Mouse (Mus musculus): ENCODE results near the gene Mtmr3.

Gene Mtmr3

DNA sequence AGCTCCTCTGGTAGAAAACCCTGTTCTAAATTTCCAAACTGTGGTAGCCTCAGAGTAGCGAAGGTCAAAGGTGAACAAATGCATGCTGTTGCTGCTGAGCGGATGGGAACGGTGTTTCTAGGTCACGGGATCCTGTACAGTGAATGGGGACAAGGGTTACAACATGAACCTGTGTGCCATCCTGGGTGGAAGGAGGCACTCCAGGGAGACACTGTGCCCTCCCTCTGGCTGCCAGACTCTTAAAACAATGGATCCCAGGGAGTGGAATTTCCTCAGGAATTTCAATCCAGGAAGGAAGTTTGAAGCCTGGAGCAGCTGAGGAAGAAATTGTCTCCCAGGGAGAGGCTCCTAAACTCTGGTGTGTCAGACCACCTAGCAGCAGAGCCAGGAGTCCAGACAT lies 128.5 kb downstream of the Mtmr3 start:
- no peak for DNase-seq (ENCODE audit: low read depth, low spot score)

DNA sequence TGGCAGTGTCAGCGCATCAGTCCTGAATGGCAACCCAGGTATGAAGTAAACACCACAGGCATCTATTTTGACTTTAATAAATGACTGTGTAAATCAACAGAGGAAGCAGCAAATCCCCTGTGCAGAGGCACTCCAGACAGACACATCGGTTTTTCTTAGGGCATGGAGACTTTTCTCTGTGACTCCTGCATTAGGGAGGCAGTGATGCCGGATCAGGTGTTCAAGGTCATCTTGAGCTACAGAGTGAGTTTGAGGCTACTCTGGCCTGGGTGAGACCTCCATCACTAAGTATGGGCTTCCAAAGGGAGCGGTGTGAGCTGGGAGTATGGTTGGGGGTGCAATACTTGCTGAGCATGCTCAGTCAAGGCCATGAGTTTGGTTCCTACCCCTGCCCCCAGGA lies 130.0 kb downstream of the Mtmr3 start:
- DNase-seq (ENCODE audit: low read depth, low spot score), result no peak

DNA sequence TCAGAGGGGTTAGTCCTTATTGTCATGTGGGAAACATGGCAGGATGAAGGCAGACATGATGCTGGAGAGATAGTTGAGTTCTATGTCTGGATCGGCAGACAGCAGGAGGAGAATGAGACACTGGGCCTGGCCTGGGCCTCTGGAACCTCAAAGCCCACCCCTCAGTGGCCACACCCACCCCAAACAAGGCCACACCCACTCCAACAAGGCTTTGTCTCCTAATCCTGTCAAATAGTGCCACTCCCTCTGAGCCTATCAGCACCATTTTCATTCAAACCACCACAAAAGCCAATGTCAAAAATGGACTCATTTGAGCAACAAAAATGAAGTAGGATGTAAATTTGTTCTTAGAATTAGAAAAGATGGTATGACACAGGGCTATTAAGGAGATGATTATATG lies 130.5 kb downstream of the Mtmr3 start:
- no peak for DNase-seq (ENCODE audit: low read depth, low spot score)

DNA sequence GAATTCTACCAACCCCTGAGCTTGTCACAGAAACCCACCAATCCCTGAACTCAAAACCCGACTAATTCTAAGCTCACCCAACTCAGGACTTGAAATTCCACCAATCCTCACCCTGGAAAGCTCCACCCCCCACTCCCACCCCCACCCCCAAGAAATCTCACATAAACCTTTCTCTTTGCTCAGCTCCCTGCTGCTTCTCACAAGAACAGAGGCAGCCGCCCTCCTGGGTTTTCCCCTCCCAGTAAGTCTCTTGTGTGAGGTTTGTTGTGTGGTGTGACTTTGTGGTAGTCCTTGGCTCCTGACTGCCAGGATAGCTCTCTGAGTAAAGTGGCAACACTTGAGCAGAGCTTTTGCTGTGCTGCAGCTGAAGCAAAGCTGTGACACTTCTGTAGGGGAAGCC lies 131.8 kb downstream of the Mtmr3 start:
- DNase-seq (ENCODE audit: low read depth, low spot score), result no peak

DNA sequence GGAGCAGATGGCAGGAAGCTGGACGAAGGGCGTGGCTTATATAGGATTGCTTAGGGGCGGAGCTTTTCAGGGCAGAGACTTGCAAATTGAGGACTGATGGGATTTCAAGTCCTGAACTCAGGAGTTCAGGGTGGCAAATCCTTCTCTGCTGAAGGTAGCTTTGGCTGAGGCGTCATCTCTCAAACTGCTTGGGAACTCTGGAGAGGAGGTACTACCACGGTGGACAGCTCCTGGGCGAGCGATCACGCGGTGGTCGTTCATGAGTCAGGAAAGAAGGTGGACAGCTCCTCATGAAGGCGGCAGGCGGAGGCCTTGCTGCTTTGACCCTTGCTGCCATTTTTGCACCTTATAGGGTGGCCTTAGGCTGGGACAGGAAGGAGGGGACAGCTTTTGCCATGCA lies 133.5 kb downstream of the Mtmr3 start:
- peak; percentile 44 for DNase-seq (ENCODE audit: low read depth, low spot score)

DNA sequence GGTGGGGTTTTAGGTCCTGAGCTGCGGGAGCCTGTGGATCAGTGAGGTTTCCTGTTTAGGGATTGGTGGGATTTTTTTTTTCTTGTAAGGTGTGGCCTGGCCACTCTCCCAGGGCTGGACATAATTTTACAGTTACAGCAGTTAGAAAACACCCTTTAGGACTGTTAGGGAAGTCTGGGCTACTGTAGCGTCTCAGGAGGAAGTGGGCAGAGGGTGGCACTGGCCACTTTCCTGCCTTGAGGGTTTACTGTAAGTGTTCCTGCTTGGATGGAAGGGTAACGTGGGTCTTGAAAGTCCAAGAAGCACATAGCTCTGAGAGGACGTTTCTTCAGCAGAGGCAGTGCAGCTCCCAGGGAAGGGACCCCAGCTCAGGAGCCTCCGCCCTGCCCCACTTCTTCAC lies 134.0 kb downstream of the Mtmr3 start:
- no peak for DNase-seq (ENCODE audit: low read depth, low spot score)

DNA sequence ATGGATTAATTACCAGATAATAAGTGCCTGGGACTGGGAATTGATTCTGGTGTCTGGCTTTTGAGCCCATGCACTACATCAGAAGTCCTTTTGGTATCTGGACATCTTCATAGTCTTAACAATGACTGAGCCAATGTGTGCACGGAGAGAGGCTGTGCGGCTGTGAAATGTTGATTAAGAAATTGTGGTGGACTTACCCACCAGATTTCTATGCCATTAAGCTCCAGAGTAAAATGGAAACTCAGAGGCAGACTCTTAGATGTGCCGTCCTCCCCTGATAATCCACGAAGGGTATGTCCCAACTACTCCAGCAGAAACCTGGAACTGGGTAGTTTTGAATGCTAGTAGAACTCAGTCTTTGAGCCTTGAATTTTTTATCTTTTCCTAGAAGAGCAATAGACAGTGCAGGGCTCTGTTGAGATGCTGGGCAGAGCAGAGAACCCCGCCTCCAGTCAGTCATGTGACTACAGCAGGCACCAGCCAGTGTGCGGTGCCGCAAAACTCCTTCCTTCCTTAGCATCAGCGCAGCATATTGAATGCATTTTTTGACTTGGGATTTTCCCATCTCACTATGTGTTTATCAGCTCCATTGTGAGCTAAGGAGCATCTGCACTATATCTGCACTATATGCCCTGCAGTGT lies 139.6 kb downstream of the Mtmr3 start:
- DNase-seq (ENCODE audit: low read depth, low spot score), result no peak

DNA sequence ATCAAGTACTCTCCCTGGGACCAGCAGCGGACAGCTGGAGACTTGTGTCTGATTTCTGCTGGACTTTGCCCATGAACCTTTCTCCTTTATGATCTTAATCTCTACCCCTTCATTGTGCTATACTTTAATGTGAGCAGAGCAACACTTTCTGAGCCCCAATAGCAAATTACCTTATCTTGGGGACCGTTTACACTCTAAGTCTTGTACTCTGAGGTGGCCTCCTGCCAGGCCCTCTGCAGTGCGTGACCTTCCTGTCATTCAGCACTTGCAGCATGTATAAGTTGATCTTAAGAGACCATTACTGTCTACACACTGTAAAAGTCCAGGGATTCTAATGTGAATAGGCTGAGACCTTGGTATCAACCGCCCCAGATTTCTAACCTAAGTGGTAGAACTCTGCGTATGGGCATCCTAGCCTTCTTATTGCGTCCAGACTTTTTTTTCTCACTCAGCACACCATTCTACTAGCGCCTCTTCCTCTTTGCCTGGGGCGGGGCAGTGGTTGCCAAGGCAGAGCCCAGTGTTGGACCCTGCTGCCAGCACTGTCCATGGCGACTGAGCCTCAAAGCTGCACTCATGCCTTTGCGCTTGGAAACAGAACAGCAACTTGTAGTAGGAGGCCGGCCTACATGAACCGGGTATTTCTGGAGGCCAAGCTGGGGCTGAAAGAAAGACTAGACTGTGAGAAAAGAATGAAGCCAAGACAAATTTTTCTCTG lies 142.0 kb downstream of the Mtmr3 start:
- no peak for DNase-seq (ENCODE audit: low read depth, low spot score)

DNA sequence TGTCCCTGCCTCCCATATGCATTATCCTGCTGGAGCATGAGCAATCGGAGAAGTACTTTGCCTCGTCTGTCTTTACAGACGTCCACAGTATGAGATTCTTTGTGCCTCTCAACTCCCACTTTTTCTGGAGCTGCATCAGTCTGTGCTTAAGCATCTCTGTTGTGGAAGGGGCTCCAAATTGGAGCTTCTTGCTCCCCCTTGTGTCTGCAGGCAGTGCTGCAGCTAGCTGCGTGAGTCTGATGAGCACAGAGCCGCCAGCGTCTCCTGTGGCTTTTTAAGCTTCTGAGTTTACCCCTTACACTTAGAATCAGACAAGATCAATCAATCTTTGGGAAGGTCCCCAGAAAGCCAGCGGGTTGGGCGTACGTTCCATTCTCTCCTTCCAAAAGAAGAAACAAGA lies 143.5 kb downstream of the Mtmr3 start:
- peak; percentile 67 for DNase-seq (ENCODE audit: low read depth, low spot score)

DNA sequence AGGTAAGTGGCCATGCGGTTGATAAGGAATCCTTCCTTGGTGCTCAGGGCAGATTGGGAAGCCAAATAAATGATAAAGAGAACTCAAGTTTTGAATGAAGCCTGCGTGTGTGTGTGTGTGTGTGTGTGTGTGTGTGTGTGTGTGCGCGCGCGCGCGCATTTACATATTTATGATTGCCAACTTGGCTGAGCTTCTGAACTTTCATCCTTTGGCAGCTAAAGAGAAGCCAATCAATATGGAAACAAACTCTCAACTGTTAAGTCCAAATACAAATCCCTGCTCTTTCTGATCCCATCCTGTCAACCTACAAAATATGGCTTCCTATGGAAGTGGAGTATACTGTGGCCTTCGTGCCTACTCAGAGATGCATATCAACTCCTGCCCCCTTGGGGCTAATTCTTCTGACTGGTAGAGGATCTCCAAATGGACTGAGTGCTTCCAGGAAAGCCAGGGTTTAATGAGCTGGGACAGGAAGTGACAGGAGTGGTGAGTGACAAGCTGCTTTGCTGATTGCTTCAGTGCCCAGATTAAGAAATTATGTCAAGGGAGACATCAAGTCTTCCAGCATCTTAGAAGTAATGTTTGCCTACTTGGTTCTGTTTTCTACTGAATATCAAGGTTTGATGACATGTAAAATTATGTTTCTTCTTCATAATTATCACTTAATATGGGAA lies 148.3 kb downstream of the Mtmr3 start:
- DNase-seq (ENCODE audit: low read depth, low spot score), result no peak

DNA sequence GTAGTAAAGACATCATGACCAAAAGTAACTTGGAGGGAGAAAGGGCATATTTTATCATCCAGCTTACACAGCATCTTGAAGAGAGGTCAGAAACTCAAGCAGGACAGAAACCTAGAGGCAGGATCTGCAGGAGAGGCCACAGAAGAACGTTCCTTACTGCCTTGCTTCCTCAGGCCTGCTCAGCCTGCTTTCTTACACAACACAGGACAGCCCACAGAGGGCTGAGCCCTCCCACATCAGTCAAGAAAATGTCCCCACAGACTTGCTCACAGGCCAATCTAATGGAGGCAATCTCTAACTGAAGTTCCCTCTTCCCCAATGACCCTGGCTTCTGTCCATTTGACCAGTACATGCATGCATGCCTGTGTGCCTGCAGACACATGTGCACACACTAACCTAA lies 152.4 kb downstream of the Mtmr3 start:
- no peak for DNase-seq (ENCODE audit: low read depth, low spot score)

DNA sequence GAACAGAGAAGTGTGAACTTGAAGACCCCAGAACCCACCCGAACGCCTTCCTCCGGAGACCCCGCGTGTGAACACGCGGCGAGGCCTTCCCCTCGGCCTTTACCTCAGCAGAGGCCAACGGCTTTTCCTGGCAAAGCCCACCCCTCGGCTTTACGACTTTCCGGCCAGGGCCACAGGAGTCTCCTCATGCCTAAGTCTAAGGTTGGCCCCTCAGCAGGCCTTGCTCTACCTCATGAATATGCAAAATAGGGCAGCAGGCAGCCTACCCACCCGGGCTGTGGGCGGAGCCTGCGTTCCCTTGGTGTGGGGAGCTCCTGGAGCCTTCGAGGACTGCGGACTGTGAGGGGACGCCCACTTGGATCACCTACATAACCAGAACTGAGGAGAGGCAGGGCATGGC lies 153.7 kb downstream of the Mtmr3 start, which contains the start of gene Hormad2:
TSS of gene Hormad2 (minus strand) at position 128 of the 400 bp plus-strand sequence.
- peak; percentile 8 for DNase-seq (ENCODE audit: low read depth, low spot score)

DNA sequence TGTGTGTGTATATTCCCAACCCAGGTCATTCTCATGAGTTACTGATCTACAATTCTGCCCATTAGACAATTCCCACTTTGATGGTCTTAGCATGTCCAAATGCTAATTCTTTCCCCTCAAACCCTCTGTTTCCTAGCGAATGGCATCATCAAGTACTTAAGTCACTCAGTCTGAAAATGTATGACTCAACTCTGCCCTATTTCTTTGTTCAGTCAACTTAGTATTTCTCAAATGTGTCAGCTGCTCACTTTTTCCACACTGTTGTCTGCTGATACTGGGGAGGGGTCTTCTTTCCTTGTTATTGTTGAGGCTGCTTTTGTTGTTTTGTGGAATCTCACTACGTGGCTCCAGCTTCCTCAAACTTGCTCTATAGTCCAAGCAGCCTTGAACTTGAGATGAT lies 156.5 kb downstream of the Mtmr3 start:
- no peak for DNase-seq (ENCODE audit: low read depth, low spot score)

DNA sequence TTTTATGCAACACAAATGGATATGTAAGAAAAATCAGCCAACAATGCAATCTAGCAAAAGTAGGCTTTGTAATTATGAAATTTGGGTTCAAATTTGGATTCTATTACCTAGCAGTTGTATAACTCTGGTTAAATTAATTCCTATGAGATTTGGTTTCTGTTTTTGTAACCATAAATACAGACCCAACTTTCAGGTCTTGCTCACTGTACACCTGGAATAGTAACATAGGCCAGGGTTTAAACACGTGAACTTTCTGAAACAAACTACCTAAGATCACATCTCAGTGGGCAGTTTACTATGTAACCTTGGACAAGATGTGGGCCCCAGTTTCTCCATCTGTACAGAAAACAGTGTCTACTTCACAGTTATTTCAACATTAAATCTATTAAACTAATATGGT lies 157.3 kb downstream of the Mtmr3 start:
- no peak for DNase-seq (ENCODE audit: low read depth, low spot score)

DNA sequence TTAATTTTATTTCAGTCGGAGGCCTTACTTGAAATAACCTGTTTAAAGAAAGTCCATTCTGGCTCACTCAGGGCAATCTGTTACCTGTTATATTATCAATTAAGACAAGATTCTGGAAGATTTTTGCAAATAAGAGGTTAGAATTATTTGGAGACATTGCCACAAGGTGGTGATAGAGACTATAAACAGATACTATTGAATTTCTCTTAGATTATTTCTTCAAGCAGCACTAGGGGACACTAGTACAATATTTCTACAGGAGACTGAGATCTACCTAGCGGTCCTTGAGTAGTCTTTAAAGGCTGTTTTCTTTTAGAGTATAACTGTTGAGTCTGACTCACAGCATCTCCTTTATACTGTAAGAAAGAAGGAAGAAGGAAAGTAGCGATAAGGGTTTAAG lies 158.0 kb downstream of the Mtmr3 start:
- no peak for DNase-seq (ENCODE audit: low read depth, low spot score)

DNA sequence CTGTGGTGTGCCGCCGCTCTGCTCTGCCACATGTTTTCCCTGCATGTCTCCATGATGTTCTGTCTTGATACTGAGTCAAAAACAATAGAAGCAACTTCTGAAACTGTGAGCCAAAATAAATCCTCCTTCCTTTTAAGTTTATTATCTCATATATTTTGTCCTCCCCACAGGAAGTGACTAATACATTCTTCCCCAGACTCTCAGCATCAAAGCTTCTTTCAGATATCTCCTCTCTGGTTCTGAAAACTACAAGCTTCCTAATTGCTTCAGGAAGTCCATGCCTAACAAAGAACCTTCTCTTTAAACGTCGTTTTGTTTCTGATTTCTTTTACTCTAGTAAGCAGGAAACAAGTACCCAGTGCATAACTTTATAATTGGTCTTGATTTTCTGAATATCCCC lies 160.2 kb downstream of the Mtmr3 start:
- no peak for DNase-seq (ENCODE audit: low read depth, low spot score)
